Comparison of ENCODE assay signal across 24 mouse cellular contexts in the genomic region with DNA sequence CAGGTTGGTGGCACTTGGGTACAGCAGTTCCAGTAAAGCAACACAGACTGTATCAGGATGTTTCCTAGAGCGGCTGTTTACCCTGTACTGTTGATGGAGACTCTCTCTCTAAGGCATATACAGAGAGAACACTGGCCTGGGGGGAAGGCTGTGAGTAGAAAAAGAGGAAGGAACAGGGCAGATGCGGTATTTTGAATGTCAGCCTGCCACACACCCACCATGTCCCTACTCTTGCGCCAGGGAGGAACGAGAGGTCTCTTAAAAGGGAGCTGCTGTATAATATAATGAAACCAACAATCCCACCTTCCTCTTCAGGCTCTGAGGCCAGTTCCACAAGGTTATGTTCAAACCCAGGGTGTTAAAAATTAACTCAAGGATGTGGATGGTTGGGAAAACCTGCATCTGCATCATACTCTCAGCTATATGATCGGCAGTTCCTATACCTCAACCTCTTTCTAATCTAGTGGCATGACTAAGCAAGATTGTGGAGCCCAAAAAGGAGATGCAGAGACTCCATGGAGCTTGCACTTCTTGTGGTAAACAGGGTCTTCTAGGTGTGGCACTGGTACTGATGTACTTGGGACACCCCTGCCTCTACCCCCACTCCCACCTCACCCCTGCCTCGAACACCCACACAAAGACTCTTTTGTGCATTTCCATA. TPM values are rescaled to one million over a fixed set of nuclear protein-coding genes. Genes with fewer than 3 reads are reported as not detected.
DNase-seq lines count a peak whose midpoint lies in the region; ATAC-seq and TF ChIP-seq lines count a peak whose summit lies in the region.
"Had no signal": no experiment of that assay in that cellular context is flagged by ENCODE, and none has a peak within 500 bp of the region (broad histone marks: within the 10 kb centered on the region; RNA-seq: fewer than 3 reads in every experiment).

No protein-coding gene starts in this region.

- peak; percentile 58 for DNase-seq in heart, adult 11 months
- no peak for DNase-seq in heart, postnatal 10 days
- DNase-seq in layer of hippocampus, adult 2 months (ENCODE audit: low spot score in 2 of 2) = no peak
- DNase-seq in right cerebral cortex, postnatal 14 days = no peak
- DNase-seq: adrenal gland, postnatal 10 days; cerebellum, adult 11 months; cerebellum, adult 8-10 months; cerebellum, postnatal 14 days; forebrain, postnatal 0 days; gastrocnemius, adult 2 months; gastrocnemius, postnatal 36 days; heart, adult 2 months had no signal

- H3K27me3 ChIP-seq in forebrain, embryonic 15.5 days = no peaks in the 10 kb centered on the region
- H3K27me3 ChIP-seq: CH12.LX; embryonic facial prominence, embryonic 12.5 days; forebrain, embryonic 12.5 days; heart, embryonic 15.5 days; hindbrain, embryonic 15.5 days had no signal

- H3K4me3 ChIP-seq in layer of hippocampus, adult 2 months = no peak overlapping the region
- H3K4me3 ChIP-seq in forebrain, embryonic 15.5 days = no peak overlapping the region
- H3K4me3 ChIP-seq: embryonic facial prominence, embryonic 12.5 days; forebrain, embryonic 12.5 days; gastrocnemius, adult 2 months; heart, adult 2 months; heart, embryonic 15.5 days; hindbrain, embryonic 15.5 days had no signal

- intact Hi-C loops in heart, postnatal 10 days (cut with DNase I) = no loop called here

- H3K36me3 ChIP-seq in forebrain, embryonic 15.5 days = no peaks in the 10 kb centered on the region
- H3K36me3 ChIP-seq: embryonic facial prominence, embryonic 12.5 days; forebrain, embryonic 12.5 days; heart, embryonic 15.5 days; hindbrain, embryonic 15.5 days had no signal

- H3K9me3 ChIP-seq in forebrain, embryonic 15.5 days = no peaks in the 10 kb centered on the region
- H3K9me3 ChIP-seq: embryonic facial prominence, embryonic 12.5 days; heart, embryonic 15.5 days; hindbrain, embryonic 15.5 days had no signal

- H3K4me1 ChIP-seq in forebrain, embryonic 15.5 days = no peaks in the 10 kb centered on the region
- H3K4me1 ChIP-seq: embryonic facial prominence, embryonic 12.5 days; forebrain, embryonic 12.5 days; heart, embryonic 15.5 days; hindbrain, embryonic 15.5 days had no signal

- ATAC-seq in common myeloid progenitor, adult 5-6 weeks (replicated peaks; ENCODE audit: low read depth, poor library complexity, severe bottlenecking) = peak; percentile 100
- ATAC-seq in megakaryocyte progenitor cell, adult 5-6 weeks (replicated peaks; ENCODE audit: poor library complexity) = peak; percentile 100
- ATAC-seq in forebrain, embryonic 15.5 days (replicated peaks) = no peak
- ATAC-seq: forebrain, postnatal 0 days had no signal

- no peak overlapping the region for H3K27ac ChIP-seq in layer of hippocampus, adult 2 months
- H3K27ac ChIP-seq in forebrain, embryonic 15.5 days (replicated peaks) = no peak overlapping the region
- H3K27ac ChIP-seq: embryonic facial prominence, embryonic 12.5 days; forebrain, embryonic 12.5 days; gastrocnemius, adult 2 months; heart, adult 2 months; heart, embryonic 15.5 days; hindbrain, embryonic 15.5 days had no signal

- WGBS in forebrain, embryonic 15.5 days = 87% methylated on average over 6 of the region's 6 CpGs

- no peak for TF ChIP-seq CTCF in layer of hippocampus, adult 2 months (conservative IDR thresholded peaks at IDR 0.05)

- no peak overlapping the region for H3K4me2 ChIP-seq in forebrain, embryonic 15.5 days (replicated peaks)
- H3K4me2 ChIP-seq: embryonic facial prominence, embryonic 12.5 days; forebrain, embryonic 12.5 days; heart, embryonic 11.5 days; heart, embryonic 15.5 days; hindbrain, embryonic 15.5 days had no signal

- H3K9ac ChIP-seq in forebrain, embryonic 15.5 days (replicated peaks) = no peak overlapping the region
- H3K9ac ChIP-seq: embryonic facial prominence, embryonic 12.5 days; forebrain, embryonic 12.5 days; forebrain, postnatal 0 days; heart, embryonic 15.5 days; hindbrain, embryonic 15.5 days had no signal

RNA-seq across cellular contexts. Expression of gene Tarm1, which starts 20.3 kb away (rescaled TPM):
- not detected for total RNA-seq in heart, postnatal 10 days (2021)
- total RNA-seq in common myeloid progenitor, adult 5-6 weeks (2017) = not detected in 2 replicates
- total RNA-seq in megakaryocyte progenitor cell, adult 5-6 weeks (2015) = 0.47 and 1.5 TPM in 2 replicates
- 0.12 and 0.91 TPM in 2 replicates for total RNA-seq in megakaryocyte progenitor cell, adult 5-6 weeks (2017)
- total RNA-seq in layer of hippocampus, adult 2 months (2021) = not detected
- polyA plus RNA-seq in forebrain, embryonic 15.5 days (2015; fragmentation: Nextera tagmentation; extraction: Ambion mirVana) = not detected in 2 replicates
- total RNA-seq: CH12.LX; gastrocnemius, adult 2 months; gastrocnemius, postnatal 36 days; heart, adult 2 months; heart, postnatal 25 days had no signal
- polyA plus RNA-seq: brain, embryonic 14.5 days; embryonic facial prominence, embryonic 12.5 days; forebrain, embryonic 12.5 days; forebrain, postnatal 0 days; heart, embryonic 11.5 days; heart, embryonic 15.5 days; hindbrain, embryonic 11.5 days; hindbrain, embryonic 15.5 days had no signal

RNA-seq across cellular contexts. Expression of gene Cacng6, which starts 58.1 kb away (rescaled TPM):
- 1 to 10 TPM; 1.9 to 2.0 TPM for total RNA-seq in heart, postnatal 10 days (2021)
- not detected in 2 replicates for total RNA-seq in common myeloid progenitor, adult 5-6 weeks (2017)
- total RNA-seq in megakaryocyte progenitor cell, adult 5-6 weeks (2015) = not detected in 2 replicates
- total RNA-seq in megakaryocyte progenitor cell, adult 5-6 weeks (2017) = not detected in 2 replicates
- 1 to 10 TPM; 1.9 to 2.2 TPM for total RNA-seq in layer of hippocampus, adult 2 months (2021)
- 0.08 and 0.14 TPM in 2 replicates for polyA plus RNA-seq in forebrain, embryonic 15.5 days (2015; fragmentation: Nextera tagmentation; extraction: Ambion mirVana)
- total RNA-seq: CH12.LX had no signal
- polyA plus RNA-seq: hindbrain, embryonic 15.5 days had no signal
